Mouse (Mus musculus) ES-CJ7 (cell line): ENCODE data around the gene Cobl.
A peak's percentile ranks its signal among the peaks of the same experiment; 100 is the strongest.

Experiments used
- DNase-seq: peaks from one replicate; pipeline ENCODE4 v3.0.0; 2011; ENCODE audit warnings: low read depth, low spot score

Cobl gene

DNA sequence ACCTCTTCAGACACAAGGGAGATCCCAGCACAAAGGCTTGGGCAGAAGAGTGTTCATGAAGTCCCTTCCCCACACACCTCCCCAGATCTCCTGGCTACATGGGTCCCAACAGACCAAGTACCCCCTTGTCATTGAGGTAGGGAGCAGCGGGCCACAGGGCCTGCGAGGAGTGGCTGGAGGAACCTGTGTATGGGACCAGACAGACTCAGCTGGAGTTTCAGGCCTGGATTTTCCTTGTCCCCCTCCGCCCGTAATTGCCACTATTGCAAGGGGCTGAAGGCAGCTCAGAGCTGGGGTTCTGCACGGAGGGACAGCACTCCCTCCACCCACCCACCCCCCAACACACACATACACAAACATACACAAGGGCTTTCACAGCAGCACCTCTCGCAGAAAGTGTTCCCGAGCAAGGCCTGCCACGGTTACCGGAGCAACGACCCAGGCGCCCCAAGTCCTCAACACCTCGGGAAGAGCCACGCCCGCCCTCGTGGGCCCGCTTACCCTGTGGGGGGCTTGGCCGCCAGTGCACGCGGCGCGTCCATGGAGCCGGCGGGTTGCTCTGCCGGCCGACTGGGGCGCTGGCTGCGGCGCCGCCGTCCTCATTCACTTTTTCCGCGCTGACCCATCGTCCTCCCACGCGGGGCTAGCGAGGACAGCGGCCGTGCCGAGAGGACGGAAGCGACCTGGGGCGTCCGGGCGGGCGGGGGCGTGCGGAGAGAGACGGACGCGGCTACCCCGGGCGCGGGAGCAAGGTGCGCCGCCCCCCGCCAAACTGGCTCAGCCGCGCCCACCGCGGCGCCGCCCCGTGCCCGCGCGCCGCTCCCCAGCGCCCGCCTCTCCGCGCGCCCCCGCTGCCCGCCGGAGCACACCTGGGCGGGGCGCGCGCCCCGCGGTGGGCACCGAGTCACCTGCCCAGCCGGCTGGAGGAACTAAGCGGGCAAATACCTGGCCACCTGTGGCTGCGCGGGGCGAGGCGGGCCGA is at the start of gene Cobl:
Gene Cobl, minus strand, starts transcription at position 780 of the 982 bp plus-strand sequence.
- peak; percentile 81 for DNase-seq

DNA sequence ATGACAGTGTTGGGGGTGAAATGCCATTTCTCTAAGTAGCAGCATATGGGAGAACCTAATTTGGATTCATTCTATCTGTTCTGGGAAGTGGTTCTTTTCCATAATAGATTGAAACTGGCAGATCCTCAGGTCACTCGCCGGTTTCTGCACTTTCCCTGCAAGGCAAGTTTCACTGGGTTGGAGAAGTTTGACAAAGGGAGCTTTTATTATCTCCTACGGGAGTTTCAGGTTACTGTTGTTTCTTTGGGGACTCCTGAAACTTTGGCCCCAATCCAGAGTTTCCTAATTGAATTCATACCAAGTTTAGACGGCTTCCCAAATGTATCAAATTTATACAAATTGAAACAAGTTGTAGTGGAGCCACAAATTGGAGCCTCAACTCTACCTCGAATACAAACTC is 49.0 kb upstream of the Cobl start:
- DNase-seq: no peak

DNA sequence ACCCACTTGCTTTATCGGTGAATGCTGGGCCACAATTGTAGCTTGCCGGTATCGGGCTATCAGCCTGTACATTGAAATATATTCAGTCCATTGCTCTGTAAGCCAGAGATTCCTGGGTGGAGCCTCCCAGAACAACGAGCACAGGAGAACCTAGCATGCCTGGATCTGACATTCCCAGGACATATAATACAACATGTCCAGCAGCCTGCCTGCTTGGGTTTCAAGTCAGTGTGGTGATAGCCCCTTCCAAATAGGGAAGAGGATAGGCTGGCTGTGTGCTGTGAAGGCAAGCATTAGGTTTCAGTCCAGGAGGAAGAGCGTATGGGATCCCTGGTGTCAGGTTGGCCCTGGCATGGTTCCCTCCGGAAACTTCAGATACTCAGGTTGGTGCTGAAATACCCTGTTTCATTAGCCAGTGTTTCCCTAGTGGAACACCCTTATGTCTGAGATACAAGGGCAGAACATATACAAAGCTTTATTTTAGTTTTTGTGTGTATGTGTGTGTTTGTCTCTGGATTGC is 41.7 kb upstream of the Cobl start:
- no peak for DNase-seq

DNA sequence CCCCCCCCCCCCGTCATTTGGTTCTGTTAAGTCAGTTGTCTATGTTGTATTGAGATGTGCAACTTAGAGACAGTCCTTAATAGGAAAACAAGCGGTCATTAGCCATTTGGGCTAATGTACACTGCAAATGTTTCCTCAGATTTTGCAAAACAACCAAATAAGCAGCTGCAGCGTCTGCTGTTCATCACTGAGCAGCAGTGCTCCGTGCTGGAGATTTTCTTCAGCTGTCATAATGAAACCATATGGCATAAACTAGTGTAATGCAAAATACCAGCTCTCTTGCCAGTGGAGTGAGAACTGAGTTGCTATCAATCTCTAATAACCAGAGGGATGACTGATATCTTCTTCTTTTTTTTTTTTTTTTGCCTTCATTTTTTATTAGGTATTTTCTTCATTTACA is 39.0 kb upstream of the Cobl start:
- no peak for DNase-seq

DNA sequence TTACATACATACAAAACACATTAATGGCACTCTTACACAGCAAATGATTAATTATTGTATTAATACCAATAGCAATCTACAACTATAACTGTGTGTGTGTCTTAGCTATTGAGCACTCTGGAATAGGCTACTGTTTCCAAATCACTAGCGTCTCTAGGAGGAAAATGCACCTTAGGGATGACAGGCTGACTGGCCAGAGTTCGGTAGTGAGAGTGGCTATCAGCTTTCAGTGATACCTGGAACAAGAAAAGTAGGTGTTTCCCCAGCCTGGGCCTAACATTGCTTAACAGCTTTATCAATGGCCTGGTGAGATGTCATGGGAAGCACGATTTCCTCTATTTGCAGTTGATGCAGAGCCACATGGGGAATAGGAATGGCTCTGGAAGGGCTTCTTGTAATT is 37.0 kb upstream of the Cobl start:
- no peak for DNase-seq

DNA sequence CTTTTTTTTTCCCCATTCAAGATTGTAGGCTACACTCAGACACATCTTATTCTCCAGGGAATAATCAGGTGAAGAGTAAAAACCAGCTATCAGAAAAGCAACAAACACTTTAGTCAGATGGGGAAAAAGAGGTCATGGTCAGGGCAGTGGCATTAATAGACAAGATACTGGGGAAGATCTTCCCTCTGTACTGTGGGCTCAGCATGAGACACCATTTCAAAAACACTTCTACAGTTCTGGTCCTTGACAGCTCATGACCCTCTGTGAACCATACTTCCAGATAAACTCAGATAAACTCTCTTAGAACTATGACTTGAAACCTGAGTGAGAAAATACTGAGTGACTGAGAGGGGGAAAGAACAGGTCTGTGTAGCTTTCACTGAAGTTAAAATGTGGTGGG is 29.0 kb upstream of the Cobl start:
- DNase-seq: no peak

DNA sequence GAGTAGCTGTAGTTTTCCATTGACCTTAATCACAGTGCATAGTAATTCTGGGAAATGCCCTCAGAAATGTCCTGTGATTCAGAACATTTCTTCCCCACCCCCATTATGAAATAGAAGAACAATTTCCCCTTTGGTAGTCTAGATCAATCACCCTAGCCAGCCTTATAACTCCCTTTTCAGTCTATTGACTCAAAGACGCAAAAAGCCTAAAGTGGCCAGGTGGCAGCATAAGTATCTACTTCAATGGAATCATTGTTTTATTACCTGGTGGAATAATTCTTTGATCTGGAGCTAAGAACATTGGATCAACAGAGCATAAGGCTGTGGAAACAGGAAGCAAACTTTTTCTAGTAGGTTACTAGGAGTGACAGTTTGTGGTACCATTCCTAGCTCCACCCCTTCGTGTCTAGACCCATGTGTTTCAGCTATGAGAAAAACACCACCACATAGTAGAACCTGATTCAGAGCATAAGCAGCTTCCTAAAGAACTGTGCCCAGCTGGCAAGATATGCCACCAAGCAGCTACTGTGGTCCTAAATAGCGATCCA is 15.2 kb upstream of the Cobl start:
- DNase-seq: no peak

DNA sequence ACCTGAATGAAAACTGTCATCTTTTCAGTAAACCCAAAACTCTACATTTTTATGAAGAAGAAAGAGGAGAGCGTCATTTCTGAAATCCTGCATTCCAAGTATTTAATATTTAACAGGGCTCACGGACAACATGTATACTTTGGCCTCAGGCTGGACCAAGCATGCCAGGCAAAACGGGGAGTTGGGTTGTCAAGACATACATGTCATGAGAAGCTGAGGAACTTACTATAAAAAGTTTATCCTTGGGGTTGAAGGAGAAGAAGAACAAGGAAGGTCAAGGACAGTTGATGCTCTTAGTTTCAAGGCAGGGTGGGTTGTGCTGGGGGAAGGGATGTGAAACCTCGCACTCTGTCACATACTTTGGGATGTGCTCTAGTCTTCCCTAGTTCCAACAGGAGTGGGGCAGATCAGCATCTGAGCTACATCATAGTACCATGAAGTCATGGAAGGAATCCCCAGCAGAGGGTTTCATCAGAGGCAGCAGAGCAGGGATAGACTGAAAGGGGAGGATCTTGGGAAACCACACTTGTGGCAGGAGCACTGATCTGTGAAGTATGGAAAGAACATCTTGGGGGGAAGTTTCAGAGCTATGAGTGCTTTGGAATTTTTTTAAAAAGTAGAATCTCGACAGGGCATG is 9.7 kb upstream of the Cobl start:
- DNase-seq: peak; percentile 41

DNA sequence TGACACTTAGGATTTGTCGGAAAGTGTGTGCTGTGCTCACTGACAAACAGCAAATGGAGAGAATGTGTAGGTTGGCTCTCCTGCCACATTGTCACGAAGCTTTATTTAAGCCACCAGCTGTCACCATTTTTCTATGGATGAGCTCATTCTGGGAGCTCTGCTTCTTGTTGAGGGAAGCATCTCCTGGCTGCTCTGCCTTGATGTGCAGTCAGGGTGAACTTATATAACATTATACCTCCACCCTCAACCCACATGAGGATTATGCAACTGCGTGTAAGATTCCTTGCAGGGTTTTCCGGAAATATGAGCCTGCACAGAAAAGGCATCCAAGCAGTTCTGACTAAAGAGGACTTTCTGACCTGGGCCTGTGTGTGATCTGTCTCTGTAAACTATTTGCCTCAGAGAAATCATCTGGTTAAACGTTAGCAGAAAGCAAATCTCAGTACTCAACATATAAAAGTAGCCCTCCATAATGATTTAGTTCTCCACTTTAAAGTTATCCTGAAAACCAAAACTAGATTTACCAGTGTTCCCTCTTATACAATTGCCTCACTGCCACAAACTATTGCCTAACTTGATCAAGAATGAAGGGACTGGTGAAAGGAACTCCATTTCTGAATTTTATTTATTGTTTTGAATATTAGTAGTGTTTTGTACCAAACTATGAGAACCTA is 9.0 kb upstream of the Cobl start:
- DNase-seq: no peak

DNA sequence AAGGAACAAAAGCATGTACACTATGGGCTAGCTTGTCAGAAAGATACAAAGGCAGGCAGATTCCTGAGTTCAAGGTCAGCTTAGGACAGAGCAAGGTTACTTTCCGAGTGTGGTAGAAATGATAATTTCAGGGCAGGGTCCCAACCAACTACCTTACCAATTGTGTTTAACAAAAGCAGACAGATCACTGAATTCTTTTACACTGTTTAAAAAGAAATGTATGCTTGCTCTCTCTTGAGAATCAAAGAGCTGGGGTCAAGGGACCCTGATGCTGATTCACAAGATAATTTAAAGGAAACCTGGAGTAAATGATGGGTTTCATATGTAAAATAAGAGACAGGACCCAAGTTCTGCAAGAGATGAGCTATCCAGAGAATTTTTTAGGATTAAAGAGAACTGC is 4.9 kb upstream of the Cobl start:
- peak; percentile 87 for DNase-seq

DNA sequence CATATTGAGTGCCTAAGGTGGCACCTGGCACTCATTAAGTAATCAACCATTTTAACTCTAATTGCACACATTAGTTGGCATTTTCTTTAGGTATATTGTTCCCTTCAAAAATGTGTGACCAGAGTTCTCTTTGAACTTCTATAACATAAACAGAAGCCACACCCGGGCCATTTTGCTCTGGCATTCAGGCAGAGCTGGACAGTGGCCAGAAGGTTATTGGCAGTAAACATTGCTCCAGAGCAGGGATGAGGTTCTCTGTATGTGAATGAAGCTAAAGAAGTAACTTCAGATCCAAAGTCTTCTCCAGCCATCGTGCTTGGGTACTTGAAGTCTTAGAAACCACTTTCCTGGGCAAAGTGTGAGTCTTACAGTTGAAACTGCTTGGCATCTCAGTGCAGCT is 3.9 kb upstream of the Cobl start:
- no peak for DNase-seq

DNA sequence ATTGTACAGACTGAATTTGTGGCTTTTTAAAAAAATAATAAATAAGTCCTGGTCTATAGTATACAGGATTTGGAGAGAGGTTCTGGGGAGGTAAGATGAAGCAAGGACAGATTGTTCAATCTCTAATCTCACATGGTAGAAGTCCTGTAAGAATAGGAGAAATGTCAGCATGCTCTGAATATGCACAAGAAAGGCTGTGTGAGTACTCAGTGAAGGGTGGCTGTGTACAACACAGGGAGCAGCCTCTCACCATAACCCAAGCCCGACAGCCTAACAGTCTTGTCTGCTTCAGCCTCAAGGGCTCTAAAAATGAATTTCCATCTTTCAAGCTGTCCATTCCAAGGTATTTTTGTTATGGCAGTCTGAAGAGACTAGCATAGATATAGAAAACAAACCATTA is 3.1 kb upstream of the Cobl start:
- peak; percentile 62 for DNase-seq

DNA sequence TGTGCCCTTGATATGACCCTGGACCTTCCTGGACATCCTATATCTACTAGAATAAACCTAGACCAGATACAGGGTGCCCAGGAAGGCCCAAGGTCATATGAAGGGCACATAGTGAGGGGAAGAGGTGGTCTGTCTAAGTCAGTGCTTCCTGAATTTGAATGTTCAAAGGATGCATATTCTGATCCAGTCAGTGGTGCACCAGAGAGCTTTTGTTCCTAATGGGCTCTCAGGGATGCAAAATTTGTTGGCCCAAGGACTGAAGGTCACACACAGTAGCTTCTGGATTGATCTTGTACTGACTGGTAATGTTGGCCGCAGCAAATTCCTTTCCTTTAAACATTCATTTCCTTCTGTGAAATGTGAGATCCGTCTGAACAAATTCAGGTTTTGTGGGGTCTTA is 2.5 kb upstream of the Cobl start:
- peak; percentile 98 for DNase-seq

DNA sequence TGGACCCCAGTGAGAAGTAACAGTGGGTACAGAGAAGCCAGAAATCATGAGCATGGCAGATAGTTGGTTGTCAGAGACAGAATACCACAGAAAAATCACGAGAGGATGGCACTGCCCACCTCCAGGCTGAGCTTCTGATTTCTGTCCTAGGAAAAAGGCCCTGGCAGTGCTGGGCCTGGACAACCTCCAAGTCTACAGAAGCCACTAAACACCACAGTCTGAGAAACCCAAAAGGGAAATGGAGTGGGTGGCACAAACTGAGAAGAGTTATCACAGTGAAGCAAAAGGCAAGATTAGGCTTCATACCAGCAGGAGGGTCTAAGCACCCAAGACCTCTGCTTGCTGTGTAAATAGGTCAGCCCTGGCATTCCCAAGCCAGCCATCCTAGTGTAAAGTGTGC is 1.8 kb upstream of the Cobl start:
- peak; percentile 45 for DNase-seq

DNA sequence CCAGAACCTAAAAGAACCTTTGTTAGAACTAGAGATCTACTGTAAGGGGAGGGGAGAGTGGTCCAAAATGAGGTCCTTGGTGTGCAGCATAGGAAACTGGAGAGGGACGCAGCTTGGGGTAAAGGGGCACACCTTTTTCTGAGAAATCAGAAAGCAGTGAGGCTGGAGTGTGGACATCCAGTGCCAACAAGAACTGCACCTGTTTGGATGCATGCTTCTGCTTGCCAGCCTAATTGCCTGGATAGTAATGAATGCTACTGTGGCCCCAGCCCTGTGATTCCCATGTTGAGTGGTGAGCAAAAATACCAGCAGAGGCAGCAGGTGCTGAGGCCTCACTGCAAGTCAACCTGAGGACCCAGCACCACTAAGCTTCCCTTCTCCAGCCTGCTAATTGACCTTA is 469 bp upstream of the Cobl start:
- DNase-seq: peak; percentile 61

DNA sequence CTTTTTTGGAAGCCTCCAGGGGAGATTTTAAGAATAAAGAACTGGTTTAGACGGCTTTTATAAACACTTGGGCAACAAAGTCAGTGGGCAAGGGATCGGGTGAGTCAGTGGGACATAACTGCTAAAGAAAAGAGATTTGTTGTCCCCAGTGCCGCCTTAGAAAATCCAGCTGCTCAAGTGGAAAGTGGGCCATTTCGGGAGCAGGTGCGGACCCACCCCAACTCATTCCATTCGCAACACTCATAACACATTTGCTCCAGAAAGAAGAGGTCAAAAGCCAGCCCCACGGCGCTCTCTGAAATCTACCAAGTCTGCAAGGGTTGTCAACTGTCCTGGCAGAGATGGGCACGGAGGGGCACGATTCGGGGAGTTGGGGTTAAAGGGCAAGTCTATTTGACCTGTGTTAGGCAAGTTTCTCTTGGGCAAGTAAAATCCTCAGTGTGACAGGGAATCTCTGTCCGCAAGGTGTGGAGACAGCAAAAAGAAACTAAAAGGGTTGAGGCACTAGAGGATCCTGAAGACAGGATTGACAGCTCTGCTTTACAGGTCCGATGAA is 1.1 kb downstream of the Cobl start:
- no peak for DNase-seq

DNA sequence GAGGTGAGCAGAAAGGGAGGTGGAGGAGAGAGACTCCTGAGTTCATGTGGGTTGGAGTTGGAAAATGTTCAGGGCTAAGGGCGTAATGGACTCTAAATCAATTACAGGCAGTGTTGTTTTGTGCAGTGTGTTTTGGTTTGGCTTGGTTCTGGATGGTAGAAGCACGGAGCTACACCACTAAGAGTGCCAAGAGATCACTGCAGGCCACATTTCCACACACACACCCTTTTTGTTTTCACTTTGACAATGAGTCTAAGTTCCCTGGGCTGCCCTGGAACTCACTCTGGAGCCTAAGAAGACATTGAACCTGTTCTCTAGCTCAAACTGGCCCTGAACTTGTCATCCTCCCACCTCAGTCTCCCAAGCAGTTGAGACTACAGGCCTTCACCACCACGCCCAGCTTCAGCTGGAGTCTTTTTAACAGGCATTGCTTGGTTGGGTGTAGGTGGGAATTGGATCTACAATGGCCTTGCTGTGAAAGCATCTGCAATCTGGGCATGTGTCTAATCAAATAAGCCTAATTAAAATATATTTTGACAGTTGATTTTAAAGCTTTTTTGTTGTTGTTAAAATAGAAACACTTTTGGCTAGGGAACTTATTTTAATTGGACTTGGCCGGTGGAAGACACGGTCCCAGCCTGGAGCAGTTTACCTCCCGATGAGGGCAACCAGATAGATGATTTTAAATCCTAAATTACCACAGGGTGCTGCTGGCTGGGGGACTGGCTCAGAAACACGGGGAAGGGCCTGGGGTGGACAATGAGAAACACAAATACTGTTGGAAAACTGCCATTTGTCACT is 4.8 kb downstream of the Cobl start:
- peak; percentile 77 for DNase-seq

DNA sequence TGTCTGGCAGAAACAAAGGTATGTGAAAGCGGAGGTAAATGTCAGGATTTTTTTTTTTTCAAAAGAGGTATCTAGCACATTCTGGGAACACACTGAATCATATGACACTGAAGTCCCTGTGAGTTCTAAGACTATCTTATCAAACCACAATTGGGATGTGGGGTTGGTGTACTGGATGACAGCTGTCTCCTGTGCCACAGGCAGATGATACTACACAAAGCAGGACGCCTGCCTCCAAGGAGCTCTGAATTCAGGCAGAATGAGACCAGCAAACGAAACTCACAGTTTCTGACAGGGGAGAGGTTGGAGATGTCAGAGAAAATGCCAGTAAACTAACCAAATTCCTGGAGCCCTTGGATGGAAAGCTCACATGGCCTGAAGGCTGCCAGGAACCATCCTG is 5.9 kb downstream of the Cobl start:
- DNase-seq: no peak

DNA sequence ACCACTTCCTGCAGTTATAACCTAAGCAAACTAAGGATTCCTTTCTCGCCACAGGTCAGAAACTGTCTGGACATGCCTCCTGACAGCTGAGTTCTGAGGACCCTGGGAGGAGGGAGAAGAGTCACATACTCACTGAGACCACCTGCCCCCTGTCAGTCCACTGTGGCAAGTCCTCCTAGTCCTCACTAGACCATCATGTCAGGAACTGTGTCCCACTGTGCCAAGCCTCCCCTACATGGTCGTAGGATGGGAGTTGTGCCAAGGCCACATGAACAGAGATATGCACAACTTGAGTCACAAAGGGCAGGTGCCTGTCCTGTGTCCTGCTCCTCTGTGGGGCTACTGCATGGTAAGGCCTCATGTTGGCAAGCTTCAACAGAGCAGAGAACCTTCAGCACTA is 6.4 kb downstream of the Cobl start:
- no peak for DNase-seq

DNA sequence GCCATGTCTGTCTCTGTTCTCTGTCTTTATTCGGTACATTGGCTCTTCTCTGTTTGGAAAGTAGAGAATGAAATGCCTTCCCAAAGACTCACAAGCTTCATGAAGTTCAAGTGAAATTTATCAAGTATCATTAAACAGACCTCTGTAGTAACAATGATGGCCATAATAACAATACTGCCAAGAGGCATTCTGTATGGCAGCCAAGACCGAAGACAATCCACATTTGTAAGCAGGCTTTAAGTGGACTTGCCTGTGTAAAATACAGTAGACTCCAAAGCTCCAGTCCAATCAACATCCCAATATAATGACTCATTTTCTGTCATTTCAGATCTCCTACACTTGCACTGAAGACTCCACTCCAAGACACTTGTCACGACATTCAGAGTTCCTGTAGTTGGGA is 16.7 kb downstream of the Cobl start:
- DNase-seq: no peak

DNA sequence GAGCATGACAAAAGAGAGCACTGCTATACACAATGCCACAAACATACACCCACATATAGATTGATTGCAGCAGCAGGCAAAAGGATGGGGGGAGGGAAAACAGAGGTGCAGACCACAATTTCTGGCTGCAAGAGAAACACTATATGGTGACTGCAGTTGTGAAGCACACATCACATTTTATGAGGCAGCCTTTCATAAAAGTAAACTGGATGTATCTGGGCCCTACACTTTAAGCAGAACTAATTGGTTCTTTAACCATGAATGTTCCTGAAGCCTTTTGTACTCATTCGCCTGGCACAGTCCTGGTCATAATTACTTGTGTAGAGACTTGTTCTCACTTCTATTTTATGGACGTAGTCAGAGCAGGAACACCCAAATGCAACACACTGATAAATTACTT is 19.5 kb downstream of the Cobl start:
- DNase-seq: no peak
